Mouse (Mus musculus): ENCODE results near the gene Ciapin1.
A peak's percentile ranks its signal among the peaks of the same experiment; 100 is the strongest.

The Ciapin1 gene

DNA sequence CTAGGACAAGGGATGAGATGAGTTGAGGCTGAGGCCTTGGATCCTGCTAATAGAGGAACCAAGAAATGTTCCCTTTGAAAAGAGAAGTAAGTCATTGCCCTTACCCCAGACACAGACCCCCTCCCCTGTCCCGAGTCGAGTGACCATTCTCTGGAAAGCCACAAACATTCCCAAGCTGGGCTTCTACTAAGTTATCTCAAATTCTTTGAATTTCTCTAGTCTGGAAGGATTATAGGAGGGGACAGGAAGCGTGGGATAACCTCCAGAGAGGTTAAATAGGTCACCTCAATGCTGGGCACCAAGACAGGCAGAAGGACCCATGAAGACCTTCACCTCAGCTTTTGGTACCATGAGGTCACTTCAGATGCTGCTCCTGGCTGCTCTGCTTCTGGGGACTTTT, 28.0 kb downstream of the Ciapin1 start, which contains the start of gene Ccl17:
TSS of gene Ccl17 (plus strand) at position 301 of the 400 bp plus-strand sequence.
- no peak for DNase-seq (ENCODE audit: low read depth, low spot score)

DNA sequence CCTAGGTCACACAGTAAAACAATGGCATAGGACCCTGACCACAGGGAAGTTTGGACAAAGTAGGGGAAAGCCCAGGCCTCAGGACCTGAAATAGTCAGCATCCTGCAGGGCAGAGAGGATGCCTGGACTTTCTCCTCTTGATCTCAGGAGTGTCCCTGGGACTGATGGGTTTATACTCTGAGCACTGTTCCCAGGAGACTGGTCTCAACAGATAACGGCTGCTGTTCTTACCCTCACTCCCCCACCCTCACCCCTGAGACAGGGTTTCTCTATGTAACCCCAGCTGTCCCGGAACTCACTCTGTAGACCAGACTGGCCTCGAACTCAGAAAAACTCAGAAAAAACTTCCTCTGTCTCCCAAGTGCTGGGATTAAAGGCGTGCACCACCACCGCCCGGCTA, 29.8 kb downstream of the Ciapin1 start:
- no peak for DNase-seq (ENCODE audit: low read depth, low spot score)

DNA sequence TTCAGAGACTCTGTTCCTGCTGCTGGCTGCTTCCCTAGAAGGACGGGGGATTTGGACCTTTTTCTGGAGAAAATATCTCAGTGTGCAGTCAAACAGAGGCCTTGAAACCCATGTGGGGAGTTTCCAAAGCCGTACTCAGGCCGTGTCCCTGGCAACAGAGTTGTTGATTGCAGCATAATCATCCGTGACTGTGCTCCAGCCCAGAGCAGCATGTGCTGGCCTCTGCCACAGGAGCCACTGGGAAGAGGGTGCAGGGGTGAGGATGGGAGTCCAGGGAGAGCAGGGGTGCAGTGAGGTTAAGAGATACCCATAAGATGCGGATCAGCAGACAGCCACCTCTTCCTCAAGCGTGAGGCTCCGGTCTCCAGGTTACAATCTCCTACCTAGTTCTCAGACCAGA, 30.7 kb downstream of the Ciapin1 start:
- no peak for DNase-seq (ENCODE audit: low read depth, low spot score)

DNA sequence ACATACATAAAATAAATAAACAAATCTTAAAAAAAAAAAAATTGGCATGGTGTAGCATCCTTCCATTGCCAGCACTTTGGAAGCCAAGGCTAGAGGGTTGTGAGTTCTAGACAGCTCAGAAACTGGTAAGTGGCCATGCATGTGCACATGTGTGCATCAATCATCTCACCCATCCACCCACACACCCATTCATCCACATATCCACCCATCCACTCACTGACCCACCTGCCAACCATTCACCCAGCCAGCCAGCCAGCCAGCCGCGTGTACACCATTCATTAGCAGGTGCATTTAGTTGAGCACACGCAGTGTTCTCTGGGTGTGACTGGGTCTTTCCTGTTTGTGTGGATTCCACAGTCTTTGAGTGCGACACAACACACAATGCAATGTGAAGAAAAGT, 32.3 kb downstream of the Ciapin1 start:
- no peak for DNase-seq (ENCODE audit: low read depth, low spot score)

DNA sequence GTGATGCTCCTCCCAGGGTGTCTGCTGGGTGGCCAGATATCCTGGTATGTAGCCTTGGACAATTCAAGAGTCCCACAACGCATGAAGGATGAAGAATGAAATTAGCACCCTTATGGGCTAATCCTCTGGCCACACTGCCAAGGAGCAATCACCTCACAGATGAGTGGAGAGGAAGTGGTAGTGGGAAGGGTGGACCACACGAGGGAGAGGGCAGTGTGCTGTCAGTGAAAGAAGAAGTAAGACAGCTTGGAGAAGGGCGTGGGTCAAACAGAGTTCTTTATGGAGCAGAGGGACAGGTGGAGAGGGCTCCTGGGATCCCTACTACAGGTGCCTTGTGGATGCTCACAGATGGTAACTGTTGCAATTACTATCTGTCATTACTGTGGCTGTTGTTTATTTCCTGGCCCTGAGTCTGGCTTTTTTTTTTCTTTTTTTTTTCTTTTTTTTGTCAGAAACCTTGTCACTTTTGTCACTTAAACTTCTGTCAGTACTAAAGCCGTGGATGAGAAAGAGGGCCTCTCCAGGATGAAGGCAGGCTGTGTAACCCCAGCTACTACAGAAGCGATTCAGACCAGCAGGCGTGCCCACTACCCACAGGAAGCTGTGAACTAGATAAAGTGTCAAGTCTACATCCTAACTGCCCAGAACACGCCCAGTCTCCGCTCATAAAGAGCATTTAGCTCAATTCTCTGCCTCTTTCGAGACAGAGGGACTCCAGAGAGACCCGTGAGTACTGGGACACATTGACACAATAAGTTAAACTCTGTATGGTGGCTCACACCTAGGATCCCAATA, 33.4 kb downstream of the Ciapin1 start:
- no peak for DNase-seq (ENCODE audit: low read depth, low spot score)

DNA sequence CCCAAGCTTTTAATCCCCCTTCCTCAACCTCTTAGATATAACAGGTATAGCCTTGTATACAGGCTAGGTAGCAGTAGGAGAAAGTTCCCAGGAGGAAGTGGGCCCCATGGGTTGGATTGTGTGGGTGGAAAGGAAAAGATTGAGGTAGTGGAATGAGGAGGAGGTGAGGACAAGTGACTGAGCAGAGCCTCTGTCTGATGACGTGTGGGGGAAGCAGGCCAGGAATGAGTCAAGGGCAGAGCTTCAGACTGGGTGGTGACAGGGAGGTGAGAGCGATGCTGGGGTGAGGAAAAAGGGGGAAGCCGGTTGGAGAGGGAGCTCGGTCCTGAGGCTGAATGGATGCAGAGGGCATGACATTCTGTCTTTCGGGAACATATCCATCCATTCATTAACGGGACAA, 34.6 kb downstream of the Ciapin1 start:
- no peak for DNase-seq (ENCODE audit: low read depth, low spot score)

DNA sequence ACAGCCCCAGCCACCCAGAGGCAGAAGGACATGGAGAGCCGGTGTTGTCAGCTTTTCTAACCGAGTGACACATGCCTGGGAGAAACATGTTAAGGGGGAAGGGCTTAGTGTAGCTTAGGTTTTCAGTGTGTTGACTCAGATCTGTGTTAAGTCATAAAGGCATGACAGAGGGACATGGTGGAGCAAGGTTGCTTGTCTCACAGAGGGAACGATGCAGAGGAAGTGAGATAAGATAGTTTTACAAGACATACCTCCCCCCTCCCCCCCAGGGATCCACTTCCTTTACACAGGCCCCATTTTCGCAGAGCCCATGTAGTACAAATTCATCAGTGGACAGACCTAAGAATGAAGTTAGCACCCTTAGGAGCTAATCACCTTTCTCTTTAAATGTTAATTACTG, 35.8 kb downstream of the Ciapin1 start:
- DNase-seq (ENCODE audit: low read depth, low spot score): no peak

DNA sequence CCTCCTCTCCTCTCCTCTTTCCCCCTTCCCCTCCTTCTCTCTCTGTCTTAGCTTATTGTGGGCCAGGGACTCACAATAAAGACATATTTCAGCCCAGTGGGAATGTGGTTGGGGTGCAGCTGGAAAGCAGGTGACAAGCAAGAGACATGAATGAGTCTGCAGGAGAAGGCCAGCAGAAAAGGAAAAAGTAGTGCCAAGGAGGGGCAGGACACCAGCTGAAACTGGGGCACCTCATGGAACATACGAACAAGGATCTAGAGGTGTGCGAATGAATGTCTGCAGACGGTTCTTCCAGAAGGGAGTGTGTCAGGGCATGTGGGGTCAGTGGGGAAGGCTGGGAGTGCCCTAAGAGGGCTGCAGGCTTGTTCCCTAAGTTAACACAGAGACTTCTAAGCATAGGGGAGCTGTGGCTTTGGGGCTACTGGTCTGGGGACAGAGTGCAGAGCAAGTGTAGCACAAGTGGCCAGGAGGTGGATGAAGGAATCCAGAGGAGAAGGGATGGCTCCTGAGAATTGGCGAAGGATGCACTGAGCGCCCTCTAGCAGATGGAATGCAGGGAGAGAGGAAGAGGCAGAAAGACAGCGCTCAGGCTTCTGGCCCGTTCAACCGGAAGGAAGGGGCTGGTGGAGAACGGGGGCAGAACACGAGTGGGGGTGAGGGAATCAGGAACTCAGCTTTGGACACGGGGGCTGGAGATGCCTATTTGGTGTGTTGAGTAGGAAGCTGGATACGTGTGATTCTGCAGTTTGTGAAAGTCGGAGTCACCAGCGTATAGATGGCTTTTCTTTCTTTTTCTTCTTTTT, 36.7 kb downstream of the Ciapin1 start:
- no peak for DNase-seq (ENCODE audit: low read depth, low spot score)

DNA sequence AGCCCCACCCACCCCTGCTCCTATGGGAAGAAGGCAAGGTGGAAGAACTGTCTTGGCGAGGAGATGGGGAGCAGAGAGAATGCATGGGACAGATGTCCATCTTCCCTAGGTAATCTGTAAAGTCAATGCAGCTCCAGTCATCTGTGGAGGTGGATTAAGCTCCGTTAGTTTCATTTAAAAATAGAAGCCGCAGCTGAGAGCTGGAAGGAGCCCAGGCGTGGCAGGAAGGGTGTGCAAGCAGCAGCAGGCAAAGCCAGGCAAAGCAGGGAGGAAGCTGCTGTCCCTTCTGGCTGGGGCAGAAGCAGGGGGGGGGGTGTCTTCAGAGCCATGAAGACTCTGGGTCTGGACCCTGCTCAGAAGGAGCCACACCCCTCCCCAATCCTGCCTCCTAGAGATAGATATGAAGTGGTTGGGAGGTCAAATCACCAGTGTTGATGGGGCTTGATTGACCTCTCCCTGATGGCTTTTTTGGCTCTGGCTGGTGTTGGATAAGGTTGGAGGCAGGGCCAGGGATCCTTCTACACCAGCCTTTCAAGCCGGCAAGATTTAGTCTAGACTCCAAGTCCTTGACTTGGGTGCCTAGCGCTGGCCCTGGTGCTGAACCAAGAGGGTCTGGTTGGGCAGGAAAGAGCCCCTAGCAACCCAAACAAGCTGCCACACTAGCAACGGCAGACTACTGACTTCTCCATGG, 37.7 kb downstream of the Ciapin1 start:
- no peak for DNase-seq (ENCODE audit: low read depth, low spot score)

DNA sequence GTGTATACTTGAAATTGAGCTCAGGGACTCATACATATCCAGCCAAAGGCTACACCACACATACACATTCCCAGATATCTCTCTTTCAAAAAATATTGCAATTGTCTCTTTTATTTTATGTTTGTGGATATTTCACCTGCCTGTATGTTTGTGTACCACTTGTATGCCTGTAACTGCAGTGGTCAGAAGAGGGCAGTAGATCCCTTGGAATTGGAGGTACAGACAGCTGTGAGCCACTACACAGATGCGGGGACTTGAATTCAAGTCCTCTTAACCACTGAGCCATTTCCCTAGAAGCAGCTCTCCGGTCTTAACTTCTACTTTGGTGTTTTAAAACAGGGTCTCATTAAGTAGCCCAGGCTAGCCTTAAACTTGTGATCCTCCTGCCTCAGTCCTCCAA, 43.4 kb downstream of the Ciapin1 start:
- DNase-seq (ENCODE audit: low read depth, low spot score): no peak

DNA sequence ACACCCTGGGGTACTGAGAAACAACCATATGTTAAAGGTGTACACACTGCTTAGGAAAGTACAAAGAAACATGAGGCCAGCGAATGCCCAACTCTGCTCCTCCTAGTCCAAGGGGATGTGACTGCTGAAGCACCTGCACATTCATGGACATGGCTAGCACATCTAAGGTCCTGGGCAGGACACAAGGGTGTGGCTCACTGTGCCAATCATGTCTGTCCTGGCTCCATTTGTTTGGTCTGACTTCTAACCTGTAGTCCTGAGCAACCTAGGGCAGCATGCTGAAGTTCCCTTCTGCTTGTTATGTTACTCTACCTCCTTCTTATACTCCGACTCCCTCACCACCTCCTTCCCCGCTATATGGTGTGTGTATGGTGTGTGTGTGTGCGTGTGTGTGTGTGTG, 43.8 kb downstream of the Ciapin1 start:
- no peak for DNase-seq (ENCODE audit: low read depth, low spot score)

DNA sequence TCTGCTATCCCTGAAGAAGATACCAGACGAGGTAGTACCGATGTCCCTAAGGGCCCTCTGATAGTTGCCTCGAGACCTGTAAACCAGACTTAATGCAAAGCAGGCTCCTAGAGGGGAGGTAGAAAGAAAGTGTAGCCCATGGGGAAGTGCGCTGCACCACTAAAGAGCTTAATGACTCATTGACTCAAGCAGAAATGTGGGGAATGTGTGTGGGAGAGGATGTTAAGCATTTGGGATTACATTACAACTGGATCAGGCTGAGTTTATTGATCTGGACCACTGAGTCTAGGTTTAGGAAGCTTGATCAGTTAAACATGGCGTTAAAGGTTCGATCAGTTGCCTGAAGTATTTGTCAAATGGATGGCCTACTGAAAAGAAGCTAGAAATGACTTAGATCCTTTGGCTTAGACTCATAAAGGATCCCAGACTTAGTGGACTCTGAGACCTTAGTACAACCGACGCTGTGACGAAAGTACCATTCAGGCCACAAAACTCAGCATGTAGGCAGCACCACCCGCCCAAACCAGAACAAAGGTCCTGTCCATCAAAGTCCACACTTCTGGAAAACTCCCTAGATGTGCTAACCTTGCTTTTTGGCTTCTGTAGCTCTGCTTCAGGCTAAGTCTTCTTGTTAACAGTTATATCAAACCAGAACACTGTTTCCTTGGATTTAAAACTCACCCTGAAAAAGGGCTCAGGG, 48.8 kb downstream of the Ciapin1 start:
- no peak for DNase-seq (ENCODE audit: low read depth, low spot score)

DNA sequence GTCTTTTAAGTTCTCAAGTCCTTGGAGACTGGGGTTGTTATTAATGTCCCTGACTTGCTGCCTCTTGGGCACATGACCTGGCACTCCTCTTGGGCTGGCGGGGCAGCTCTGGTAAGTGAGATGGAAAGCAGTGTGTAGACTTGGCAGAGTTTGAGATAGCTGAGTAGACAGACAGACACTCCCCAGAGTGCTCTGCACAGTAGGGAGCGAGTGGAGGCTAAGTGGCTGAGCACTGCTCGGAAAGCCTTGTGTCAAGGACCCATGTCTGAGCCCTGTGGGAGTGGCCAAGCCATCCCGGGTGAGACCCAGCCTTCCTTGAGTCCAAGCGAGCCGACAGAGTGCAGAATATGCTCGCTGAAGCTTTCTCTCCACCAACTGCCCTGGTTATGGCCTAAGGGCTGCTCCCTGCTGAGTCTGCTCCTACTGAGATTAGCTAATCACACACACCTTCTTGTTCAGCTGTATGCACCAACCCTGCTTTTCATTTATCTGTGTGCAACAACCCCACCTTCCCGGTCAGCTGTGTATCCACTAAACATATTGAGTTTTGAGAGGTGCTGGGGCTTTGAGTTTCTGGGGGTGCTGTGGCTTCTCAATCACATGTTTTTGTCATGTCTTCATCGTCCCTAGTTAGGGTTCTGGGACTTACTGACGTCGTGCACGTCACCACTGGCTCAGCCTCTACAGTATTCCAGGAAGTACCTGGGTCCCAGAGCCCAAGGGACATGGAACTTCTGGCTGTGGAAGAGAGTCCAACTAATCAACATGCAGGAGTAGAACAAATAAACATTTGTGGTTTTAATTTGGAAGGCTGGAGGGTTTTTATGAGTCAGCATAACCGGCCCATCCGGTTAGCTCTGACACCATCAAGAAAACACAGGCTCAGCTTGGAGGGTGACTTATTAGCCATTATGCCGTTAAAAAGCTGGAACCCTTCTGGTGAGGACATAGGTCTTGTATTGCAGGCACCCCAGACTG, 50.3 kb downstream of the Ciapin1 start:
- peak; percentile 39 for DNase-seq (ENCODE audit: low read depth, low spot score)

DNA sequence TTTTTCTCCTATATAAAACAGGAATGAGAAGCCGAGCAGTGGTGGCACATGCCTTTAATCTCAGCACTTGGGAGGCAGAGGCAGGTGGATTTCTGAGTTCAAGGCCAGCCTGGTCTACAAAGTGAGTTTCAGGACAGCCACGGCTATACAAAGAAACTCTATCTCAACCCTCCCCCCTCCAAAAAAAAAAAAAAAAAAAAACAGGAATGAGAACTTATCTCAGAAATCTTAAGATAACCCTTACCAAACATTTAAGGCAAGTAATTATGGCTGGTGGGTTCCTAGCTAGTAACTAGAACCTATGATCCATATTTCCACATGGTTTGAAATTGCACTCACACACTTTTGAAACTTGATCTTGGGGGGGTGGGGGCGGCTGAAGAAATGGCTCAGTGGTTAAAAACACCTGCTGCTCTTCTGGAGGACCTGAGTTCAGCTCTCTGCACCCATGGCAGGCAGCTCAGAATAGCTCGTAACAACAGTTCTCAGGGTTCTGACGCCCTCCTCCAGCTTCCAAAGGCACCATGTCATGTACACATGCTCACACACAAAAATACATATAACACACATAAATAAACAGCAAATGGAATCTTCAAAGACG, 52.1 kb downstream of the Ciapin1 start:
- DNase-seq (ENCODE audit: low read depth, low spot score): no peak

DNA sequence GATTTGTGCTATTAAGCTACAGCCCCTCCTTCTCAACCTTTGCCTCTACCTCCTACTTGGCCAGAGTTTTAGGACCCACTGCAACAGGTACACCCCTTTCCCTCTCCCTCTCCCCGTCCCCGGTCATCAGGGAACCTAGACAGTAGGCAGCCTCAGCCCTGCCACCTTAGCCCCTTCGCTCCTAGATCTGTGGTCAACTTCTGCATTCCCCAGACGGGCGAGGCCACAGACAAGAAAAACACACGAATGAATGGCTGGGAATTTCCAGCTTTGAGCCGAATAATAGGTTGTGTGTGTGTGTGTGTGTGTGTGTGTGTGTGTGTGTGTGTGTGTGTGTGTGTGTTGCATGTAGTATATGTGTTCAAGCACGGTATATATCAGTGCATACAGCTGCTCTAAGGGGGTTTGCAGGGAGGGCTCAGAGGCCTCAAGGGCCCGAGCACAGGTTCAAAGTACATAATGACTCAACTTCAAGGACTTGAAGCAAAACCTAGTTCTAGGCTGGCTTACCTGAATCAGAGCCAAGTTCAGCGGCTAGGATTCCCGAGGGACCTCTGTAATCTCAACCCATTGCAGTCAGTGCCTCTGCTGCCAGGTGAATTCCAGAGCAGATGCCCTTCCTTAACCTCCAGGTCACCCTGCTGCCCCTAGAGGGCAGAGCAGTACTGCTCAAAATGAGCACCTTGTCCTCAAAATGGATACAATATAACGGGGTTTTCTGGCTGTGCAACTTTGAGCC, 52.7 kb downstream of the Ciapin1 start:
- DNase-seq (ENCODE audit: low read depth, low spot score): peak; percentile 45

DNA sequence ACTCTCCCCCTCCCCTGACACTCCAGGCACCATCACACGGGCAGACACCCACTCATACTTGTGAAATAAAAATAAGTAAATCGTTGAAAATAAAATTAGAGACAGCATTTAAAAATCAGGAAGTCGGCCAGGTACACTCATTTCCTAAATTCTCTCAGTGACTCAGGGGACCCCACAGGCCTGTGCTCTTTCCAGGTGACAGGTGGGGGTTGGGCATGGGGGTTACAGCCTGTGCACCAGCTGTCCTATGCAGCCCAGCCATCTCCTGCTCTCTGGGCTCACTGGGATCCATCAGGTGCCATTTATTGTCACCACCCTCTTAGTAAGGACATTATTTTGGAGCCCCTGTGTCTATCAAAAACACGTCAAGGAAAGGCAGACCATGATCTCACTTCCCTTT, 54.3 kb downstream of the Ciapin1 start:
- DNase-seq (ENCODE audit: low read depth, low spot score): no peak

DNA sequence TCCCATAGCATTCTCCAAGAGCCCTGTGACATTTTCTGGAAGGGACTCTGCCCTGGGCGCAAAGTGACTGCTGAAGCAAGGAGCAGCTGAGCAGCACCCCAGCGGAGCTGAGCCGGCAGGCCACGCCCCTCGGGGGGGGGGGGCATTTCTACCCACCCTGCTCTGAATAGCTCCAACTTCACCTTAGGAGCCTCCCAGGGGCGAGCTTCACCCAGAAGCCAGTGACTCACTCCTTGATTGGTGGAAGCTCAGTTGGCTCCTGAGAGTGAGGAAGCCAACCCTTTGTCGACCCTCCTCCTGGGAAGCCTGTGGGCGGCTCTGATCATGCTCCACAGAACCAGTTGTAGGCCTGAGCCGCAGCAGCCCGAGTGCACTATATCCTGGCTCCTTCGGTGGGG, 56.3 kb downstream of the Ciapin1 start:
- DNase-seq (ENCODE audit: low read depth, low spot score): no peak

DNA sequence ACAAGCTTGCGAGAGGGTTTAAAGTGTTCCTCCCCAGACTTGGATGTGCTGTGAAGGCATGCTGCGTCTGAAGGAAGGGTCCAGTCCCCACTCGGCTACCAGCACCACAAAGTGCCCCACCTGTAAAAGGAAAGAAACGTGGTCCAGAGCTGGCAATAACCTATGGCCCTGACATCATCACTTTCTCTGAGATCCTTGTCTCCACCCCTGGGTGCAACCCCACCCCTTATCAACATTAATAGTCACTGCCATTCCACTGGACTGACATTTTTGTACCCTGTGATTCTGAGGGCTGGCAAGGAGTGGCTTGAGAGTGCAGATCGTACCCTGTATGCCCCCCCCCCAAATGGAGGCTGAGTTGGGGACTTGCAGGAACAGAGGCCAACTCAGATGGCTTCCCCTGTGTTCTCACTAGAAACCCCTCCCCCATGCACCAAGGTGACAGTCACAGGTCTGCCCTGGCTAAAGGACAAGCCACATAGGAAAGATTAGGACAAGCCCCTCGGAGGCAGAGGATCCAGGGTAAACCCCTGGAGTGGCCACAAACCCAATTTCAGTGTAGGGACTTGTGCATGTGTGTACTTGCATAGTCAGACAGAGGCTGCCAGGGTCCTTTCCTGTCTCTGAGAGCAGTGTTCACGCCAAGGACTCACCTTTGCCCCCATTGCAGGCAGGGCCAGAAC, 56.9 kb downstream of the Ciapin1 start:
- no peak for DNase-seq (ENCODE audit: low read depth, low spot score)
